Mouse (Mus musculus): Measurements from ENCODE around the gene Fgd6. TPM values are rescaled to one million over a fixed set of nuclear protein-coding genes. Genes with fewer than 3 reads are reported as not detected.

Gene Fgd6
- polyA plus RNA-seq, 1 experiment from 2014 or later = 3.1 TPM

GRCm38 (mm10) chr10:94049121-94049520 lies 13.3 kb downstream of the Fgd6 start:
- ATAC-seq (ENCODE audit: low read depth) = no peak
- no peaks in the 10 kb centered on the region for H3K27me3 ChIP-seq (replicated peaks; ENCODE audit: control insufficient read depth, insufficient read depth, low read length)

GRCm38 (mm10) chr10:94050736-94051135 lies 14.9 kb downstream of the Fgd6 start:
- ATAC-seq (ENCODE audit: low read depth) = no peak
- H3K36me3 ChIP-seq (ENCODE audit: control insufficient read depth, insufficient read depth, low read length) = no peaks in the 10 kb centered on the region
- no peaks in the 10 kb centered on the region for H3K9me3 ChIP-seq (ENCODE audit: control insufficient read depth, low read length)
- H3K27me3 ChIP-seq (replicated peaks; ENCODE audit: control insufficient read depth, insufficient read depth, low read length) = no peaks in the 10 kb centered on the region
- H3K27ac ChIP-seq (replicated peaks; ENCODE audit: low read depth, low read length) = no peak overlapping the region
- no peak overlapping the region for H3K4me2 ChIP-seq (ENCODE audit: low read depth, low read length)
- DNase-seq (ENCODE audit: low spot score) = no peak
- WGBS = 86% methylated on average over 5 of the region's 5 CpGs
- H3K4me1 ChIP-seq (ENCODE audit: control insufficient read depth, insufficient read depth, low read length) = no peaks in the 10 kb centered on the region
- H3K9ac ChIP-seq (ENCODE audit: low read depth, low read length) = no peak overlapping the region
- no peak overlapping the region for H3K4me3 ChIP-seq (ENCODE audit: low read depth, low read length)

More at GRCm38 (mm10) chr10:94049121-94049520, 13.3 kb downstream of the Fgd6 start:
- H3K36me3 ChIP-seq (ENCODE audit: control insufficient read depth, insufficient read depth, low read length) = peaks cover 13% of the 10 kb centered on the region
- 76% methylated on average over 8 of the region's 8 CpGs for WGBS
- H3K4me1 ChIP-seq (ENCODE audit: control insufficient read depth, insufficient read depth, low read length) = no peaks in the 10 kb centered on the region
- no peaks in the 10 kb centered on the region for H3K9me3 ChIP-seq (ENCODE audit: control insufficient read depth, low read length)
- no peak for DNase-seq (ENCODE audit: low spot score)
- H3K4me2 ChIP-seq (ENCODE audit: low read depth, low read length) = no peak overlapping the region
- H3K27ac ChIP-seq (replicated peaks; ENCODE audit: low read depth, low read length) = no peak overlapping the region
- H3K4me3 ChIP-seq (ENCODE audit: low read depth, low read length) = no peak overlapping the region
- no peak overlapping the region for H3K9ac ChIP-seq (ENCODE audit: low read depth, low read length)

GRCm38 (mm10) chr10:94056487-94056886 lies 20.7 kb downstream of the Fgd6 start:
- Histone ChIP-seq H3K27me3 (replicated peaks; ENCODE audit: control insufficient read depth, insufficient read depth, low read length) (no peaks in the 10 kb centered on the region), H3K9ac (ENCODE audit: low read depth, low read length) (no peak overlapping the region), H3K9me3 (ENCODE audit: control insufficient read depth, low read length) (no peaks in the 10 kb centered on the region), H3K4me3 (ENCODE audit: low read depth, low read length) (no peak overlapping the region), H3K36me3 (ENCODE audit: control insufficient read depth, insufficient read depth, low read length) (no peaks in the 10 kb centered on the region), H3K4me2 (ENCODE audit: low read depth, low read length) (no peak overlapping the region), H3K27ac (replicated peaks; ENCODE audit: low read depth, low read length) (no peak overlapping the region), H3K4me1 (ENCODE audit: control insufficient read depth, insufficient read depth, low read length) (no peaks in the 10 kb centered on the region)
- WGBS = 89% methylated on average over 6 of the region's 6 CpGs
- ATAC-seq (ENCODE audit: low read depth) (no peak), DNase-seq (ENCODE audit: low spot score) (no peak)

GRCm38 (mm10) chr10:94059618-94060055 lies 23.8 kb downstream of the Fgd6 start:
- Histone ChIP-seq H3K4me3 (ENCODE audit: low read depth, low read length) (no peak overlapping the region), H3K27me3 (replicated peaks; ENCODE audit: control insufficient read depth, insufficient read depth, low read length) (no peaks in the 10 kb centered on the region), H3K4me1 (ENCODE audit: control insufficient read depth, insufficient read depth, low read length) (no peaks in the 10 kb centered on the region), H3K9ac (ENCODE audit: low read depth, low read length) (no peak overlapping the region), H3K27ac (replicated peaks; ENCODE audit: low read depth, low read length) (no peak overlapping the region), H3K9me3 (ENCODE audit: control insufficient read depth, low read length) (no peaks in the 10 kb centered on the region), H3K36me3 (ENCODE audit: control insufficient read depth, insufficient read depth, low read length) (no peaks in the 10 kb centered on the region), H3K4me2 (ENCODE audit: low read depth, low read length) (no peak overlapping the region)
- 91% methylated on average over 8 of the region's 8 CpGs for WGBS
- DNase-seq (ENCODE audit: low spot score) (no peak), ATAC-seq (ENCODE audit: low read depth) (no peak)

GRCm38 (mm10) chr10:94060190-94060589 lies 24.4 kb downstream of the Fgd6 start:
- Histone ChIP-seq H3K27me3 (replicated peaks; ENCODE audit: control insufficient read depth, insufficient read depth, low read length) (no peaks in the 10 kb centered on the region), H3K36me3 (ENCODE audit: control insufficient read depth, insufficient read depth, low read length) (no peaks in the 10 kb centered on the region), H3K9ac (ENCODE audit: low read depth, low read length) (no peak overlapping the region), H3K27ac (replicated peaks; ENCODE audit: low read depth, low read length) (no peak overlapping the region), H3K9me3 (ENCODE audit: control insufficient read depth, low read length) (no peaks in the 10 kb centered on the region), H3K4me3 (ENCODE audit: low read depth, low read length) (no peak overlapping the region), H3K4me1 (ENCODE audit: control insufficient read depth, insufficient read depth, low read length) (no peaks in the 10 kb centered on the region), H3K4me2 (ENCODE audit: low read depth, low read length) (no peak overlapping the region)
- DNase-seq (ENCODE audit: low spot score) (no peak), ATAC-seq (ENCODE audit: low read depth) (no peak)
- 59% methylated on average over 8 of the region's 8 CpGs for WGBS

GRCm38 (mm10) chr10:94062357-94062756 lies 26.6 kb downstream of the Fgd6 start:
- DNase-seq (ENCODE audit: low spot score) (no peak), ATAC-seq (ENCODE audit: low read depth) (no peak)
- Histone ChIP-seq H3K9ac (ENCODE audit: low read depth, low read length) (no peak overlapping the region), H3K4me2 (ENCODE audit: low read depth, low read length) (no peak overlapping the region), H3K4me1 (ENCODE audit: control insufficient read depth, insufficient read depth, low read length) (0 out of 2 replicates have a peak, but pooled peaks cover 3% of the 10 kb centered on the region), H3K9me3 (ENCODE audit: control insufficient read depth, low read length) (no peaks in the 10 kb centered on the region), H3K4me3 (ENCODE audit: low read depth, low read length) (no peak overlapping the region), H3K27ac (replicated peaks; ENCODE audit: low read depth, low read length) (no peak overlapping the region), H3K36me3 (ENCODE audit: control insufficient read depth, insufficient read depth, low read length) (no peaks in the 10 kb centered on the region), H3K27me3 (replicated peaks; ENCODE audit: control insufficient read depth, insufficient read depth, low read length) (no peaks in the 10 kb centered on the region)
- WGBS = 62% methylated on average over 5 of the region's 5 CpGs

- Histone ChIP-seq H3K9ac (ENCODE audit: low read depth, low read length) (no peak overlapping the region), H3K9me3 (ENCODE audit: control insufficient read depth, low read length) (no peaks in the 10 kb centered on the region), H3K4me1 (ENCODE audit: control insufficient read depth, insufficient read depth, low read length) (0 out of 2 replicates have a peak, but pooled peaks cover 4% of the 10 kb centered on the region), H3K4me3 (ENCODE audit: low read depth, low read length) (no peak overlapping the region), H3K36me3 (ENCODE audit: control insufficient read depth, insufficient read depth, low read length) (no peaks in the 10 kb centered on the region), H3K27me3 (replicated peaks; ENCODE audit: control insufficient read depth, insufficient read depth, low read length) (no peaks in the 10 kb centered on the region), H3K27ac (replicated peaks; ENCODE audit: low read depth, low read length) (no peak overlapping the region), H3K4me2 (ENCODE audit: low read depth, low read length) (no peak overlapping the region)
- WGBS = 77% methylated on average over 3 of the region's 3 CpGs
- no peak for DNase-seq (ENCODE audit: low spot score)
- no peak for ATAC-seq (ENCODE audit: low read depth)
These were observed 31.1 kb downstream of the Fgd6 start for GRCm38 (mm10) chr10:94066896-94067295.

GRCm38 (mm10) chr10:94068701-94069100 lies 32.9 kb downstream of the Fgd6 start:
- Histone ChIP-seq H3K9me3 (ENCODE audit: control insufficient read depth, low read length) (no peaks in the 10 kb centered on the region), H3K9ac (ENCODE audit: low read depth, low read length) (no peak overlapping the region), H3K4me1 (ENCODE audit: control insufficient read depth, insufficient read depth, low read length) (peaks cover 14% of the 10 kb centered on the region), H3K4me3 (ENCODE audit: low read depth, low read length) (no peak overlapping the region), H3K36me3 (ENCODE audit: control insufficient read depth, insufficient read depth, low read length) (no peaks in the 10 kb centered on the region), H3K4me2 (ENCODE audit: low read depth, low read length) (no peak overlapping the region), H3K27me3 (replicated peaks; ENCODE audit: control insufficient read depth, insufficient read depth, low read length) (no peaks in the 10 kb centered on the region), H3K27ac (replicated peaks; ENCODE audit: low read depth, low read length) (no peak overlapping the region)
- ATAC-seq (ENCODE audit: low read depth) = no peak
- DNase-seq (ENCODE audit: low spot score) = no peak
- WGBS = 87% methylated on average over 5 of the region's 5 CpGs

- 75% methylated on average over 7 of the region's 7 CpGs for WGBS
- Histone ChIP-seq H3K4me1 (ENCODE audit: control insufficient read depth, insufficient read depth, low read length) (peaks cover 11% of the 10 kb centered on the region), H3K36me3 (ENCODE audit: control insufficient read depth, insufficient read depth, low read length) (0 out of 2 replicates have a peak, but pooled peaks cover 6% of the 10 kb centered on the region), H3K4me3 (ENCODE audit: low read depth, low read length) (no peak overlapping the region), H3K9me3 (ENCODE audit: control insufficient read depth, low read length) (0 out of 2 replicates have a peak, but pooled peaks cover 2% of the 10 kb centered on the region), H3K9ac (ENCODE audit: low read depth, low read length) (no peak overlapping the region), H3K27ac (replicated peaks; ENCODE audit: low read depth, low read length) (no peak overlapping the region), H3K4me2 (ENCODE audit: low read depth, low read length) (no peak overlapping the region), H3K27me3 (replicated peaks; ENCODE audit: control insufficient read depth, insufficient read depth, low read length) (no peaks in the 10 kb centered on the region)
- no peak for ATAC-seq (ENCODE audit: low read depth)
- DNase-seq (ENCODE audit: low spot score) = no peak
These were observed 35.8 kb downstream of the Fgd6 start for GRCm38 (mm10) chr10:94071641-94072040.
